Mouse (Mus musculus): ENCODE data around the gene 1700122O11Rik.

DNA sequence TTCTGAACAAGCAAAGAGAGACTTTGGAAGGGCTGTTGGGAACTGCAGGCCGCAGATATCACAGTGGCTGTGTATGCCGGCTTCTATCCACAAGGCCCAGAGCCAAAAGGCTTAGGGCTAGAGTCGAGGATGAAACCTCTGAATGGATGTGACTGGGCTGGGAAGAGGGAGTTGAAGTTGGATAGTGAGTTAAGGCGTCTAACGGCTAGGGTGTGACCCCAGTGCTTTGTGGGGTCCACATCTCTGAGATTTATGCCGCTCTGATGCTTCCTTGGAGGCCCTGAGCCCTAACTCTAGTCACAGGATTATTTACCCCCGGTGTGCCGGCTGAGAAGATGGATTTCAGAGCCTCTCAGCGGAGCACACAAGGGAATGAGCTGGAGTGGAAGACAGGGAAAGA, 33.5 kb downstream of the 1700122O11Rik start:
- TF ChIP-seq POLR2A (IDR thresholded peaks at IDR 0.05; ENCODE audit: borderline replicate concordance, low read depth, low read length) (no peak), CTCF (IDR thresholded peaks at IDR 0.05; ENCODE audit: low read depth, low read length) (no peak)
